Mouse (Mus musculus): ENCODE measurements at regions not wholly inside any gene's neighbourhood (a gene's known extent, or its start where the extent isn't known, plus 50 kb on each side); places are given as distances from the start of the nearest gene placed in this dataset.

DNA sequence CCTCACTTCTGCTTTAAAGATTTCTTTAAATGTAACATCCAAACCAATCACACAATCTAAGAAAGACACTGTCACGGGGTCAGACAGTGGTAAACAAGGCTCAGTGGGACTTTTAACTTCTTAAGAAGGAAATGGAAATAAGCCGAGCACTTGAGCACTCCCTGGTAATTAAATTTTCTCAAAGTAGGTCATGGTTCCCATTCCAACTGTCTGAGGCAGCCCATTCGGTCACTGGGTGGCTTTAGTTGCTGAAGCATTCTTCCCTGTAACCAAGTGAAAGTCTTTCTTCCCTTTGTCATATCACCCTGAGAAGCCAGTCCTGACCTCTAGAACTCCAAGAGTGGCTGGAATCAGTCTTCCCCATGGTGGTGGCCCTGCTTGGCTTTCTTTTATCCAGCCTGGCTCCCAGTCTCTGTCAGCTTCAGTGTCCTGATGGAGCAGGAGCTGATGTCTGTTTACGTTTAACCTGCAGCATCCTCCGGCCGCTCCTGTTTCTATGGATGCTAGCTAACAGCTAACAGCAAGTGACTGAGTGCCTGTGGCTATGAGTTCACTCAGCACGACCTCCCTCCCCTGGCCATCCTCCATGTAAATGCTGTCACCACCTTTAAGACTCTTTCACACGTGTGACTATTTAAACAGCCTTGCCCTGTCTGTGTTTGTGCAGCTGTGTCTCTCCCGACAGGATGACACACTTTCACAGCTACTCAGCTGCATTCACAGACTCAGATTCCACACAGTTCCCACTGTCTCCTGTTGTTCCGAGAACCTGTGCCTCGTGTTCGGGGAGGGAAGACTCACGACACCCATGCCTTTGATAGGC lies 82.0 kb upstream of the Pabpc6 start:
- TF ChIP-seq CTCF (IDR thresholded peaks at IDR 0.05; ENCODE audit: borderline replicate concordance, insufficient read depth, low read length) (no peak), POLR2A (IDR thresholded peaks at IDR 0.05; ENCODE audit: low read depth, low read length) (no peak)

Data from embryonic fibroblast, embryonic 13.5 days (primary cell).